ENCODE assay signal across 7 mouse cellular contexts in genomic region chr17:24204846-24205245, GRCm38 (mm10). TPM values are rescaled to one million over a fixed set of nuclear protein-coding genes. Genes with fewer than 3 reads are reported as not detected.
A peak's percentile ranks its signal among the peaks of the same experiment; 100 is the strongest.
DNase-seq lines count a peak whose midpoint lies in the region; ATAC-seq and TF ChIP-seq lines count a peak whose summit lies in the region.

No protein-coding gene starts in this region.

- H3K4me1 ChIP-seq in heart, embryonic 16.5 days (ENCODE audit: control insufficient read depth, insufficient read depth, low read length): peaks cover 50% of the 10 kb centered on the region
- H3K4me1 ChIP-seq in midbrain, embryonic 11.5 days (ENCODE audit: control insufficient read depth, insufficient read depth, low read length): peaks cover 53% of the 10 kb centered on the region

- peaks cover 24% of the 10 kb centered on the region for H3K27me3 ChIP-seq in heart, embryonic 16.5 days (ENCODE audit: control insufficient read depth, insufficient read depth, low read length)
- H3K27me3 ChIP-seq in midbrain, embryonic 11.5 days (ENCODE audit: control insufficient read depth, insufficient read depth, low read length): peaks cover 23% of the 10 kb centered on the region

- H3K9ac ChIP-seq in heart, embryonic 16.5 days (ENCODE audit: low read length): peak overlapping the region; percentile 83
- H3K9ac ChIP-seq in midbrain, embryonic 11.5 days (ENCODE audit: low read length): peak overlapping the region; percentile 78

- no peak for ATAC-seq in heart, embryonic 16.5 days (replicated peaks; ENCODE audit: extremely low read depth, insufficient read depth, low FRiP score)
- no peak for ATAC-seq in midbrain, embryonic 11.5 days (ENCODE audit: low FRiP score)

- H3K4me3 ChIP-seq in left cerebral cortex, adult 2 months: peak overlapping the region; percentile 84
- peak overlapping the region; percentile 66 for H3K4me3 ChIP-seq in heart, embryonic 16.5 days (ENCODE audit: low read length)
- peak overlapping the region; percentile 62 for H3K4me3 ChIP-seq in midbrain, embryonic 11.5 days (ENCODE audit: low read depth, low read length)

- DNase-seq in left cerebral cortex, adult 2 months (ENCODE audit: extremely low spot score in 1 of 2, low spot score in 2 of 2): no peak
- no peak for DNase-seq in left cerebral cortex, adult 18-20 months (ENCODE audit: low spot score in 2 of 2)
- DNase-seq in brain, embryonic 14.5 days (ENCODE audit: low read depth): peak; percentile 13
- DNase-seq in midbrain, embryonic 11.5 days (ENCODE audit: low spot score, missing footprints): no peak
- no peak for DNase-seq in frontal cortex, postnatal 25 days (ENCODE audit: low spot score in 2 of 2)
- DNase-seq in testis, postnatal 10 days (ENCODE audit: low spot score): no peak

- TF ChIP-seq POLR2A in brain, embryonic 14.5 days (IDR thresholded peaks at IDR 0.05; ENCODE audit: borderline replicate concordance, extremely low read depth, insufficient read depth, insufficient read length, poor library complexity, severe bottlenecking): no peak

- H3K4me2 ChIP-seq in heart, embryonic 16.5 days (ENCODE audit: low read depth, low read length): peak overlapping the region; percentile 92
- H3K4me2 ChIP-seq in midbrain, embryonic 11.5 days: peak overlapping the region; percentile 94

- no peak for TF ChIP-seq CTCF in left cerebral cortex, adult 2 months (IDR thresholded peaks at IDR 0.05)
- no peak for TF ChIP-seq CTCF in brain, embryonic 14.5 days (IDR thresholded peaks at IDR 0.05; ENCODE audit: borderline replicate concordance, extremely low read depth, insufficient read depth, insufficient read length)

- intact Hi-C loops in left cerebral cortex, adult 2 months (cut with DNase I): loop anchor here (2.0 kb wide), 1 partner anchor 36 kb away; the partner anchor contains the start of gene Atp6v0c

- H3K27ac ChIP-seq in left cerebral cortex, adult 2 months: peak overlapping the region; percentile 98
- 0 out of 2 replicates have a peak overlapping the region, but pooled peaks have one; percentile 15 for H3K27ac ChIP-seq in heart, embryonic 16.5 days (ENCODE audit: low read length)
- no peak overlapping the region for H3K27ac ChIP-seq in midbrain, embryonic 11.5 days (ENCODE audit: low read depth, low read length)

- H3K9me3 ChIP-seq in heart, embryonic 16.5 days (replicated peaks; ENCODE audit: control insufficient read depth, low read length): no peaks in the 10 kb centered on the region
- H3K9me3 ChIP-seq in midbrain, embryonic 11.5 days (ENCODE audit: control insufficient read depth, low read length): no peaks in the 10 kb centered on the region

- no peaks in the 10 kb centered on the region for H3K36me3 ChIP-seq in heart, embryonic 16.5 days (ENCODE audit: control insufficient read depth, insufficient read depth)
- H3K36me3 ChIP-seq in midbrain, embryonic 11.5 days (ENCODE audit: control insufficient read depth, insufficient read depth, low read length): no peaks in the 10 kb centered on the region

- WGBS in heart, embryonic 16.5 days: 11% methylated on average over 7 of the region's 7 CpGs
- WGBS in midbrain, embryonic 11.5 days: 14% methylated on average over 7 of the region's 7 CpGs

RNA-seq across cellular contexts. Expression of gene Tbc1d24, which starts 0.5 kb away (rescaled TPM):
- total RNA-seq in left cerebral cortex, adult 2 months (2021): 10 to 100 TPM; 63.3 to 69.7 TPM
- total RNA-seq in left cerebral cortex, adult 18-20 months (2021): 10 to 100 TPM; 62.8 to 66.6 TPM
- 74.3 and 84.7 TPM in 2 replicates for polyA plus RNA-seq in brain, embryonic 14.5 days (2012; rRNA removed)
- 3.7 and 4.3 TPM in 2 replicates for polyA plus RNA-seq in heart, embryonic 16.5 days (2015; fragmentation: Nextera tagmentation; extraction: Ambion mirVana)
- 6.5 and 7.3 TPM in 2 replicates for polyA plus RNA-seq in midbrain, embryonic 11.5 days (2014; fragmentation: Nextera tagmentation; extraction: Ambion mirVana)

RNA-seq across cellular contexts. Expression of gene Ntn3, which starts 4.5 kb away (rescaled TPM):
- total RNA-seq in left cerebral cortex, adult 2 months (2021): 10 to 100 TPM; 10.5 to 11.5 TPM
- total RNA-seq in left cerebral cortex, adult 18-20 months (2021): 1 to 10 TPM; 8.1 to 8.5 TPM
- polyA plus RNA-seq in brain, embryonic 14.5 days (2012; rRNA removed): 8.0 and 10.2 TPM in 2 replicates
- 1.3 and 1.6 TPM in 2 replicates for polyA plus RNA-seq in heart, embryonic 16.5 days (2015; fragmentation: Nextera tagmentation; extraction: Ambion mirVana)
- polyA plus RNA-seq in midbrain, embryonic 11.5 days (2014; fragmentation: Nextera tagmentation; extraction: Ambion mirVana): 2.3 and 3.0 TPM in 2 replicates

RNA-seq across cellular contexts. Expression of gene Tedc2, which starts 15.8 kb away (rescaled TPM):
- total RNA-seq in left cerebral cortex, adult 2 months (2021): 10 to 100 TPM; 10.8 to 11.0 TPM
- 10 to 100 TPM in 1 of 2 experiments, 1 to 10 TPM in 1; 9.0 to 10.4 TPM for total RNA-seq in left cerebral cortex, adult 18-20 months (2021)
- polyA plus RNA-seq in brain, embryonic 14.5 days (2012; rRNA removed): 25.3 and 35.7 TPM in 2 replicates
- 4.2 and 5.7 TPM in 2 replicates for polyA plus RNA-seq in heart, embryonic 16.5 days (2015; fragmentation: Nextera tagmentation; extraction: Ambion mirVana)
- polyA plus RNA-seq in midbrain, embryonic 11.5 days (2014; fragmentation: Nextera tagmentation; extraction: Ambion mirVana): 15.1 and 16.9 TPM in 2 replicates

RNA-seq across cellular contexts. Expression of gene Atp6v0c, which starts 35.3 kb away (rescaled TPM):
- total RNA-seq in left cerebral cortex, adult 2 months (2021): 1,000 to 10,000 TPM; 1,211 to 1,240 TPM
- 1,000 to 10,000 TPM; 1,209 to 1,218 TPM for total RNA-seq in left cerebral cortex, adult 18-20 months (2021)
- polyA plus RNA-seq in brain, embryonic 14.5 days (2012; rRNA removed): 1,361 and 1,487 TPM in 2 replicates
- polyA plus RNA-seq in heart, embryonic 16.5 days (2015; fragmentation: Nextera tagmentation; extraction: Ambion mirVana): 522 and 538 TPM in 2 replicates
- 437 and 465 TPM in 2 replicates for polyA plus RNA-seq in midbrain, embryonic 11.5 days (2014; fragmentation: Nextera tagmentation; extraction: Ambion mirVana)

RNA-seq across cellular contexts. Expression of gene Amdhd2, which starts 41.3 kb away (rescaled TPM):
- 10 to 100 TPM; 29.2 to 32.0 TPM for total RNA-seq in left cerebral cortex, adult 2 months (2021)
- total RNA-seq in left cerebral cortex, adult 18-20 months (2021): 10 to 100 TPM; 27.3 to 38.0 TPM
- polyA plus RNA-seq in brain, embryonic 14.5 days (2012; rRNA removed): 37.2 and 40.7 TPM in 2 replicates
- 25.2 and 28.0 TPM in 2 replicates for polyA plus RNA-seq in heart, embryonic 16.5 days (2015; fragmentation: Nextera tagmentation; extraction: Ambion mirVana)
- 26.8 and 27.3 TPM in 2 replicates for polyA plus RNA-seq in midbrain, embryonic 11.5 days (2014; fragmentation: Nextera tagmentation; extraction: Ambion mirVana)
